Mouse (Mus musculus): ENCODE data around the gene Gtf2i. TPM values are rescaled to one million over a fixed set of nuclear protein-coding genes. Genes with fewer than 3 reads are reported as not detected.

The Gtf2i gene
- polyA plus RNA-seq, 1 experiment from 2014 or later, result 232 TPM

GRCm38 (mm10) chr5:134226946-134227345, 87.6 kb downstream of the Gtf2i start:
- no peak; the same call in 1 of the 2 replicates for ATAC-seq (ENCODE audit: insufficient number of reproducible peaks, insufficient read depth, low FRiP score, low TSS enrichment)
- Histone ChIP-seq H3K9ac (no peak overlapping the region), H3K27ac (no peak overlapping the region)

DNA sequence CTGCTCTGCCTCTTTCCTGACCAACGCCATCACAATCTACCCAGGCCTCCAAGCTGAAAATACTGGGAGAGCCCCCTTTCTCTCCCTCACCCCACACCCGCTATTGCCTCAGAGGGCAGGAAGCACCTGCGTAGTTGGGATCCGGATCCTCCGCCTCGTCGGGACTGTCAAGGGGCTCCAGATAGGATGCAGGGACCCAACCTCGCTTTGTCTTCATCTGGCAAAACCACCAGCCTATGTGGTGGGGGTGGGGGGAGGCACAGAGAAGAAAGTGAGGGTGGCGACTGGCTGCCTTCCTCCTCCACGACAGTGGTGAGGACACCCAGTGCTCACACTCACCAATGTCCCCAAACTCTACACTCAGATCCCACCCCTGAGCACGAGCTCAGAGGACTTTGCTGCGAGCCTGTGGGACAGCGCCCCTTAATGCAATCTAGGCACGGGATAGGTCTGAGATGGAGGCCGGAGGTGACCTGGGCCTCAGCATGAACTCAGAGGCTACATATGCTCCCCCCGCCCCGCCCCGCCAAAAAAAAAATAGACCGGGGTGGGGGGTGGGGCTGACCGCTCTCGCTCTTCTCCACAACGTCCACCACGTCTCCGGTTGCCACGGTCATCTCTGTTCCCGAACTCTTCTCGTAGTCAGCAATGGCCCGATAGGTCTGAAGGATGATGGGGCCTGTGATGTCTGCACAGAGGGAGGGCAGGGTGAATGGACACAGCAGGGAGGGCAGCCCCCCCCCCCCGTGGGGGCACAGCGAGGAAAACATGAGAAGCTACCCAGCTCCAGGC, 89.3 kb downstream of the Gtf2i start:
- 84% methylated on average over 30 of the region's 30 CpGs for WGBS

More at GRCm38 (mm10) chr5:134226946-134227345, 87.6 kb downstream of the Gtf2i start:
- peaks cover 11% of the 10 kb centered on the region for H3K27me3 ChIP-seq
- WGBS, result 66% methylated on average over 12 of the region's 12 CpGs
- no peaks in the 10 kb centered on the region for H3K9me3 ChIP-seq
- no peak overlapping the region for H3K4me3 ChIP-seq
- H3K36me3 ChIP-seq, result no peaks in the 10 kb centered on the region
- H3K4me1 ChIP-seq, result peaks cover 24% of the 10 kb centered on the region
- H3K4me2 ChIP-seq (replicated peaks), result no peak overlapping the region

DNA sequence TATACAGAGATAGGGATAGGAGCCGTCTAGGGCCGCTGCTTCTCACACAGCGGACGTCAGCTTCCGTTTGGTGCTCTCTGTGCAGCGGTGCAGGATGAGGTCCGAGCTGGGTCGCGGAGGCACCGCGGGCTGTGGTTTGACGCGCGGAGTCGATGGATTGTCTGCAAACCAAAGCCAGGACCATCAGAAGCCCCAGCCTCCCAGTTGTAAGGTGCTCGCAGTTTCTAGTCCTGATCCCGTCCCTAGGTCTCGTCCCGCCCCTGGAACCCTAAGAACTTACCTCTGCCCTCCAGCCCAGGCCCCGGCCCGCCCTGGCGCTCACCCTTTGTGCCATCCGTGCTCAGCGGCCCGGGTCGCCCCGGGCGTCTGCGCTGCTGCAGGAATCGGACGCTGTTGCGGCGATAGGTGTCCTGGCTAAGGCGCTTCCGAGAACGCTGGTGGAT, 92.8 kb downstream of the Gtf2i start:
- peak overlapping the region; percentile 36 for H3K4me3 ChIP-seq
- H3K4me1 ChIP-seq, result peaks cover 22% of the 10 kb centered on the region
- peaks cover 11% of the 10 kb centered on the region for H3K27me3 ChIP-seq
- peak overlapping the region; percentile 60 for H3K9ac ChIP-seq
- no peaks in the 10 kb centered on the region for H3K9me3 ChIP-seq
- H3K27ac ChIP-seq, result no peak overlapping the region
- H3K36me3 ChIP-seq, result peaks cover 2% of the 10 kb centered on the region; the same call in 1 of the 2 replicates
- no peak for ATAC-seq (ENCODE audit: insufficient number of reproducible peaks, insufficient read depth, low FRiP score, low TSS enrichment)
- H3K4me2 ChIP-seq (replicated peaks), result peak overlapping the region; percentile 74
- WGBS, result 1% methylated on average over 36 of the region's 36 CpGs

More for the DNA sequence above, 89.3 kb downstream of the Gtf2i start:
- Histone ChIP-seq H3K9me3 (no peaks in the 10 kb centered on the region), H3K36me3 (no peaks in the 10 kb centered on the region), H3K4me2 (replicated peaks) (no peak overlapping the region), H3K4me1 (peaks cover 32% of the 10 kb centered on the region), H3K9ac (no peak overlapping the region), H3K27ac (no peak overlapping the region), H3K4me3 (no peak overlapping the region), H3K27me3 (peaks cover 11% of the 10 kb centered on the region)
- ATAC-seq (ENCODE audit: insufficient number of reproducible peaks, insufficient read depth, low FRiP score, low TSS enrichment), result no peak

DNA sequence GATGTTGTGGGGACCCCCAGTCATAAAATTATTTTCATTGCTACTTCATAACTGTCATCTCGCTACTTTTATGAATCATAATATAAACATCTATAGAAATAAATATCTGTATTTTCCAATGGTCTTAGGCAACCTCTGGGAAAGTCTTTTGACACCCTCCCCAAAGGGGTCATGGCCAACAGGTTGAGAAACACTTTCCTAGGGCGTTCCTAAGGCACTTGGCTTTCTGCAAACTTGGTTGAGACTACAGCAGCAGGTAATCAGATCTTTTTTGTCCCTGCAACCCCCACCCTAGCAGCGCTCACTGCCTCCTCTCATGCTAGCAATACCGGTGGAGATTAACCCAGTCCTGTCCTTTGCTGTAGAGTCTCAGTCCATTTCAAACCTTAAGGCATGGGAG, 93.3 kb downstream of the Gtf2i start:
- WGBS, result 35% methylated on average over 4 of the region's 4 CpGs
- peaks cover 11% of the 10 kb centered on the region for H3K27me3 ChIP-seq
- peak overlapping the region; percentile 74 for H3K4me2 ChIP-seq (replicated peaks)
- peak overlapping the region; percentile 36 for H3K4me3 ChIP-seq
- H3K36me3 ChIP-seq, result peaks cover 6% of the 10 kb centered on the region; the same call in 1 of the 2 replicates
- H3K27ac ChIP-seq, result no peak overlapping the region
- no peak overlapping the region for H3K9ac ChIP-seq
- peaks cover 18% of the 10 kb centered on the region for H3K4me1 ChIP-seq
- no peak for ATAC-seq (ENCODE audit: insufficient number of reproducible peaks, insufficient read depth, low FRiP score, low TSS enrichment)
- H3K9me3 ChIP-seq, result no peaks in the 10 kb centered on the region

DNA sequence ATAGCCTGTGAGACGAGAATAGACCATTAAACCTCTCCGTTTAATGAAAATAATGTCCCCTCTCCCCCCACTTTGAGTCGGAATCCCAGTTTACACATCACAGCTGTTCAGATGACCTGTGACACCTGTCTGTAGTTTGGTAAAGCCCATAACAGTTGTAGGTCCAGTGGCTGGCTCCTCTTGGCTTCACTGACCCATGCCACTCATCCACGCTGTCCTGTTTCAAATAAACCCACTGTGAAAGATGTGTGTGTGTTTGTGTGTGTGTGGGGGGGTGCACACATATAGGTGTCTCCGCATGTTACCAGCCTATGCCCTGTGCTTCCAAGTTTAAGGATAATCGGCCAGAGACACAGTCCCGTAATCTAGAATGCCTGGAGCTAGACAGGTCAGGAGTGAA, 96.7 kb downstream of the Gtf2i start:
- 88% methylated on average over 7 of the region's 7 CpGs for WGBS
- no peak overlapping the region for H3K27ac ChIP-seq
- no peak overlapping the region for H3K9ac ChIP-seq
- peaks cover 6% of the 10 kb centered on the region for H3K36me3 ChIP-seq
- peaks cover 10% of the 10 kb centered on the region for H3K27me3 ChIP-seq
- no peak overlapping the region for H3K4me2 ChIP-seq (replicated peaks)
- ATAC-seq (ENCODE audit: insufficient number of reproducible peaks, insufficient read depth, low FRiP score, low TSS enrichment), result no peak
- H3K4me3 ChIP-seq, result no peak overlapping the region
- H3K4me1 ChIP-seq, result peaks cover 12% of the 10 kb centered on the region
- no peaks in the 10 kb centered on the region for H3K9me3 ChIP-seq

DNA sequence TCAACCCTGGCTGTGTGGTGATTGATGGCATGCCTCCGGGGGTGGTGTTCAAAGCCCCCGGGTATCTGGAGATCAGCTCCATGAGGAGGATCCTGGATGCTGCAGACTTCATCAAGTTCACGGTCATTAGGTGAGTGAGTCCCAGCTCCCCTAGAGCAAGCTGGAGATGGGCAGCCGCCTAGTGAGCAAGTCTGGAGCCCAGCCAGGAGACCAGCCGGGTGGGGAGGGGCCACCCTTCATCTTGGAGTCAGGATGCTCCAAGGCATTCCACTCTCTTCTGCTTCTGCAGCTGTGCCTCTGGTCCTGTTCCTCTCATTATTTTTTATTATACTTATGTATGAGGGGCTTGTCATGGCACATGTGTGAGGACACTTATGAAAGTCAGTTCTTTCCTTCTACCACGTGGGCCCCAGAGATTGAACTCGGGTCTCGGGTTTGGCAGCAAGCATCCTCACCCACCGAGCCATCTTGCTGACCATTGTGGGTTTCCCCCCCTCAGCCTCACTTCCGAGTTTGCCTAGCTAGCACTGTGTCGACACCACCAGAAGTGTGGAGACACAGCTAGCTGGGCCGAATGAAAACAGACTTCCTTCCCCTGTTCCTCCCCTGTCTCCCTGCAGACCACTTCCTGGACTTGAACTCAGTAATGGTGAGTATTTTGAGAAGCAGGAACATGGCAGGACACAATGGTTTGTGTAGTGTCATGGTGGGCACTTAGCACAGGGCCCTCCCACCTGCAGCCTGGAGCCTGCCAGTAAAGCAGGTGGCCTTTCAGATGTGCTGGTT, 100.3 kb downstream of the Gtf2i start:
- Histone ChIP-seq H3K4me3 (no peak overlapping the region), H3K4me1 (no peaks in the 10 kb centered on the region), H3K9ac (no peak overlapping the region), H3K27ac (no peak overlapping the region), H3K27me3 (no peaks in the 10 kb centered on the region), H3K9me3 (no peaks in the 10 kb centered on the region), H3K36me3 (peaks cover 9% of the 10 kb centered on the region), H3K4me2 (replicated peaks) (no peak overlapping the region)
- WGBS, result 76% methylated on average over 12 of the region's 12 CpGs
- no peak for ATAC-seq (ENCODE audit: insufficient number of reproducible peaks, insufficient read depth, low FRiP score, low TSS enrichment)

GRCm38 (mm10) chr5:134209931-134210554, 104.5 kb downstream of the Gtf2i start:
- H3K27me3 ChIP-seq, result no peaks in the 10 kb centered on the region
- H3K4me3 ChIP-seq, result no peak overlapping the region
- H3K36me3 ChIP-seq, result peaks cover 3% of the 10 kb centered on the region; the same call in 1 of the 2 replicates
- H3K4me2 ChIP-seq (replicated peaks), result no peak overlapping the region
- H3K9me3 ChIP-seq, result no peaks in the 10 kb centered on the region
- ATAC-seq (ENCODE audit: insufficient number of reproducible peaks, insufficient read depth, low FRiP score, low TSS enrichment), result no peak
- H3K27ac ChIP-seq, result no peak overlapping the region
- 61% methylated on average over 11 of the region's 11 CpGs for WGBS
- H3K4me1 ChIP-seq, result no peaks in the 10 kb centered on the region
- H3K9ac ChIP-seq, result no peak overlapping the region

- Histone ChIP-seq H3K27me3 (no peaks in the 10 kb centered on the region), H3K27ac (no peak overlapping the region), H3K36me3 (0 out of 2 replicates have a peak, but pooled peaks cover 3% of the 10 kb centered on the region), H3K4me1 (no peaks in the 10 kb centered on the region), H3K9ac (no peak overlapping the region), H3K4me3 (no peak overlapping the region), H3K4me2 (replicated peaks) (no peak overlapping the region), H3K9me3 (no peaks in the 10 kb centered on the region)
- ATAC-seq (ENCODE audit: insufficient number of reproducible peaks, insufficient read depth, low FRiP score, low TSS enrichment), result no peak
- WGBS, result 83% methylated on average over 10 of the region's 10 CpGs
Observed at GRCm38 (mm10) chr5:134206721-134207120, 107.8 kb downstream of the Gtf2i start.

- Histone ChIP-seq H3K36me3 (peaks cover 39% of the 10 kb centered on the region), H3K4me1 (no peaks in the 10 kb centered on the region), H3K9ac (no peak overlapping the region), H3K9me3 (no peaks in the 10 kb centered on the region), H3K27ac (no peak overlapping the region), H3K4me3 (no peak overlapping the region), H3K27me3 (no peaks in the 10 kb centered on the region), H3K4me2 (replicated peaks) (no peak overlapping the region)
- ATAC-seq (ENCODE audit: insufficient number of reproducible peaks, insufficient read depth, low FRiP score, low TSS enrichment), result no peak
- 86% methylated on average over 8 of the region's 8 CpGs for WGBS
Observed at GRCm38 (mm10) chr5:134193664-134194063, 120.9 kb downstream of the Gtf2i start.

GRCm38 (mm10) chr5:134188571-134188970, 126.0 kb downstream of the Gtf2i start:
- WGBS, result 89% methylated on average over 7 of the region's 7 CpGs
- H3K27ac ChIP-seq, result no peak overlapping the region
- no peaks in the 10 kb centered on the region for H3K27me3 ChIP-seq
- no peak overlapping the region for H3K9ac ChIP-seq
- no peak overlapping the region for H3K4me3 ChIP-seq
- H3K9me3 ChIP-seq, result no peaks in the 10 kb centered on the region
- H3K4me2 ChIP-seq (replicated peaks), result no peak overlapping the region
- no peak for ATAC-seq (ENCODE audit: insufficient number of reproducible peaks, insufficient read depth, low FRiP score, low TSS enrichment)
- H3K36me3 ChIP-seq, result peaks cover 10% of the 10 kb centered on the region
- H3K4me1 ChIP-seq, result peaks cover 2% of the 10 kb centered on the region

All from embryonic facial prominence, embryonic 12.5 days (tissue).